Mouse (Mus musculus) splenic B cell, adult 2 months (primary cell): ENCODE results near the gene Il9r.
A peak's percentile ranks its signal among the peaks of the same experiment; 100 is the strongest.

Experiments used
- DNase-seq: peaks from one replicate; pipeline ENCODE4 v3.0.0-alpha.2; 2011; ENCODE audit warnings: low read depth, low spot score
- H3K27me3 ChIP-seq: 2 replicates; pipeline ENCODE4 v1.6.1; 2012; ENCODE audit warnings: mild to moderate bottlenecking, low read length, moderate library complexity, mixed read lengths; ENCODE audit not compliant: control insufficient read depth, poor library complexity, insufficient read depth, severe bottlenecking
- H3K36me3 ChIP-seq: 2 replicates; pipeline ENCODE4 v1.6.1; 2012; ENCODE audit warnings: mild to moderate bottlenecking, low read length, moderate library complexity, mixed read lengths; ENCODE audit not compliant: control insufficient read depth, poor library complexity, insufficient read depth, severe bottlenecking

The Il9r gene

DNA sequence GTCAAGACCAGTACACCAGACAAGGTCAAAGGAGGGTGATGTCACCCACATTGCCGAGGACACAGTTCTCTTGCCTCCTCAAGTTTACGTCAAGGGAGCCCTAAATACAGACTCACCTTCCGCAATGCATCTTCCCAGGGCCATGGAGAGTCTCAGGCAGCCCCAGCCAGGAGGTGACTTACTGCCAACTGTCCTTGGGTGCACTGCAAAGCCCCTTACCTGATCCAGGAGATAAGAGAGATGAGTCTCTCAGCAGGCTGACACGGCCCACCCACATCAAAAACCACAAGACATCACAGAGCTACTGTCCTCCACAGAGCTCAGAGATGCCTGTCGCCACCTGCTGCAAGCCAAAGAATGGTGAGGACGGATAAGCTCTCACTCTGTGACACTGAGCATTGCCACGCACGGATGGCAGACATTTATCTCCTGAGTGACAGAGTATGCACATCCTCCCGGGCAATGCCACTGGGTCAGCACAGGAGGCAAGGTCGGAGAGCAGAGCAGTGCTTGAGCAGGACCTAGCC, at the start of gene Il9r:
TSS of gene Il9r (minus strand) at position 205 of the 527 bp plus-strand sequence.
- no peaks in the 10 kb centered on the region for H3K36me3 ChIP-seq
- DNase-seq: peak; percentile 33
- no peaks in the 10 kb centered on the region for H3K27me3 ChIP-seq

DNA sequence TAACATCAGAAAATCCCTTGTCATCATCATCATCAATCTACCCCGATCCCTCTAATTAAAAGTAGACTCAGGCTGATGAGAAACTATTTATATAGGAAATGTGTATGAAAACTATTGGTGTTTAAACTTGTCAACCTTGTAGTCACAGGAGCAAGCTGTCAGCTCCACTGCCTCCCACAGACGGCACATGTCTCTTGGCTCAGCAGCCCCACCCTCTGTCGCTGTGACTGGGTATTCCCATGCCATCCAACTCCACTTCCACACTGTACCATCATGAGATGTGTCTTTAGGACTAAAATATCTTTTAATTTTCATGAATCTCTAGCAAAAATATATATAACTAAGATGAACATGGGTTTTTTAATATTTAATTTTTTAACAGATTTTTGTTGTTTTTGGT, 48.3 kb upstream of the Il9r start:
- DNase-seq: no peak
- Histone ChIP-seq H3K36me3 (peaks cover 4% of the 10 kb centered on the region), H3K27me3 (no peaks in the 10 kb centered on the region)

DNA sequence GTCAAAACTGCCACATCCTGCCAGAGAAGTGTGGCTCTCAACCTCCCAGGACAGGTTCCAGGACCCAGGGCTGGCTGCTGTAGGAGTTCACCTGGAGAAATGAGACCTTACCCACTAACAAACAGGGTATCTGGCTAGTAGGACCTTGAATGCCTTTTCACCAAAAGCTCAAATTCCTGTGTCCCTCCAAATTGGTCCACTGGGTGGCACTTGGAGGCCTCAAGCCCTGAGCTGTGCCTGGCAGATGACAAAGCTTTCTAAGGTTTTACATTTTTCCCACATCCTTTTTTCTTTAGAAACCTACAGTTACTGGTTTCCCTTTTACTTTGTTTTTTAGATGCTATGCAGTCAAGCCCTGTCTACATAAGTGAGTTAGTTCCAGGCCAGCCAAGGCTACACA, 47.0 kb upstream of the Il9r start:
- H3K36me3 ChIP-seq: peaks cover 4% of the 10 kb centered on the region; the same call in 1 of the 2 replicates
- H3K27me3 ChIP-seq: no peaks in the 10 kb centered on the region
- DNase-seq: no peak

DNA sequence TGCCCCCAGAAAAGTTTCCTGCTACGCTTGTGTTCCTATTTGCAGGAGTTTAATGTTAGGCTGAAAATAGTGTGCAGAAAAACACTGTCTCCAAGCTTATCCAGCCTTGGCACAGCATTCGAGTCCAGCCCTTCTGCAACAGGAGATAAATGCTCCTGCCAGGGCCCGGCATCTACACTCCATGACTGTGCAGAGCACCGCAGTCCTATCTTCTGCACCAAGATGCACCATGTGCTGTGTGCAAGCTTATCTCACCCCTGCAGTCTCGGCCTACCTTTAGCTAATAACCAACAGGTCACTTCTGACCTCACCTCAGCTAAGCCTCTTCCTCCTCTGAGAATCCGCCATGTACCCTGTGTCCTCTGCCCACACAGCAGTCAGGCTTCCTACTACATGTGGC, 45.5 kb upstream of the Il9r start:
- no peak for DNase-seq
- peaks cover 6% of the 10 kb centered on the region; the same call in 1 of the 2 replicates for H3K36me3 ChIP-seq
- H3K27me3 ChIP-seq: no peaks in the 10 kb centered on the region

DNA sequence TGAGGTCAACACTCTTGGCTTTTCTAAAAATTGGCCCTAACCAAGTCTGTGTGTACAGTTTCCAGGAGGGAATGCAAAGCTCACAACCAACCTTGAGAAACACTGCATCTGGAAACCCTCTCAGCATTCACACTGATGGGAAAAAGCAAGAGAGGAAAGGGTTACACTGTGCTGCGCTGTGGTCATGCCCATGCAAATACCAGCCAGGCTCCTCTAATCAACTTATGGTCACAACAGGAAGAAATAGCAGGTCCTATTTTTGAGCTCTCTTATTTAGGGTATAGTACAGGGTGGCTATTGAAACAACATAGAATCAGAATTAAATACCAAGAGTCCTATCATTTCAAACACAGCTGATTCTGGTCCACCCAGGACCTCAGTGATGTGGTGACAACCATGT, 44.5 kb upstream of the Il9r start:
- DNase-seq: no peak
- Histone ChIP-seq H3K27me3 (no peaks in the 10 kb centered on the region), H3K36me3 (peaks cover 6% of the 10 kb centered on the region; the same call in 1 of the 2 replicates)

DNA sequence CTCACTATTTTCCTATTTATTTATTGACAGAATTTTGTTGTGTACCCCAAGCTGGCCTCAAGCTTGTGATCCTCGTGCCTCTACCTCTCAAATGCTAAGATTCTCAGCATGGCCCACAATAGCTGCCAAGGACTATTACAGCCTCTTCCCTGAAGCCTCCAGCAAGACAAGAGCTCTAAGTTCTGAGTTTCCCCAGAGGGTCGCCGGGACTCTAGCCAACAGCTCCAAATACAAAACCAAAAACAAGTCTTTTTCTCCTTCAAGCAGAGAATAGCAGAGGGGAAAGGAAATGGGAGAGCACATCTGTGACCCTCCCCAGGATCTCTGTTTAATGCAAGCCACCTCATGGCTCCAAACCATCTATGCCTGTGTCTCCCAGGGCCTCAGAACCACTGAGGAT, 44.0 kb upstream of the Il9r start:
- Histone ChIP-seq H3K27me3 (no peaks in the 10 kb centered on the region), H3K36me3 (peaks cover 6% of the 10 kb centered on the region; the same call in 1 of the 2 replicates)
- no peak for DNase-seq

DNA sequence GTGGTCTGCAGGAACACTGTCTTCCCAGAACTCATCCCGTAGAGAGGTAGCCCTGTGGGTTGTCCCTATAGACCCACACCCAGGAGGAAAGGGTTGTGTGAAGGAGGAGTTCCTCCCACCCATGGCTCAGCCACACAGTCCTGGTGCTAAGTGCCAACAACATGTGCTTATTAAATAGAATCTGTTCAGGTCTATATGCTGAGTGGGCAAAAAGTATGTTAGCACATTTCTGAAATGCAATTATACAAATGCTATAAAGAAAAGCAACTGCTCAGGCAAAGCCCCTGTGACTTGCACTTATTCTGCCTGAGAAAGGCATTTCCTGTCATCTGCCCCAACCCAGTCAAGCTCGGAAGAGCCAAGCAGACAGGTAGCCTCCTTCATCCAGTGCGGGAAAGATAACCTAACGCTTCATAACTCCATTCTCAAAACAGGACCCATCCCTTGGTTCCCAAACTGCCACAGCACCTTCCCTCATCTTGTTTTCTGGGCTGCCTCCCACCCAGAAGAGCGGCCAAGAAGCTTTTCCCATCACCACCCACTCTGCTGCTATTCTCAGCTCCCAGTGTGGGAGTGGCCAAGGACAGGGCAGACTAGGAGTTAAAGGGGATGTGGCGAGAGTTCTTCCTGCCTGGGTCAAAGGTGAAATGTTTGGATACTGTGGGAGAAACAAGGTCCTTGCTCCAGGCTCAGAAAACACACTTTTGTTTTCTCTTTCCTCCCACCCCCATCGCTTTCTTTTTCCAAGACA, 43.3 kb upstream of the Il9r start:
- Histone ChIP-seq H3K36me3 (peaks cover 6% of the 10 kb centered on the region; the same call in 1 of the 2 replicates), H3K27me3 (no peaks in the 10 kb centered on the region)
- no peak for DNase-seq

DNA sequence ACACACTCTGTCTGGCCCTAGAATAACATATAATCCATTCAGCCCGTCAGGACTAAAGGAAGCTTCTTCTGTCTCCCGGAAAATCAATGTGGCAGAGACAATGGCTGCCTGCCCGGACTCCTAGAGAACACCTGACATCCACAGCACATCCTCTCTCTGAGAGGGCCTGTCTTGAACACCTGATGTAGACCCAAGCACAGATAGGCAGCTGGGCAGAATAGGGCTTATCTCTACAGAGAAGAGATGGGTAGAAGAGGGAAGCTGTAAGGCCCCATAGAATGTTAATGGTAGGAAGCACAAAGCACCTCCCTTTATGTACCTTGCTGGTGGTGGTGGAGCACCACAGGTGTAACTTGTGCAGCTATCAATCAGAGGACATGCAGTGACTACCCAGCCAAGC, 42.1 kb upstream of the Il9r start:
- H3K36me3 ChIP-seq: peaks cover 6% of the 10 kb centered on the region; the same call in 1 of the 2 replicates
- H3K27me3 ChIP-seq: no peaks in the 10 kb centered on the region
- no peak for DNase-seq

DNA sequence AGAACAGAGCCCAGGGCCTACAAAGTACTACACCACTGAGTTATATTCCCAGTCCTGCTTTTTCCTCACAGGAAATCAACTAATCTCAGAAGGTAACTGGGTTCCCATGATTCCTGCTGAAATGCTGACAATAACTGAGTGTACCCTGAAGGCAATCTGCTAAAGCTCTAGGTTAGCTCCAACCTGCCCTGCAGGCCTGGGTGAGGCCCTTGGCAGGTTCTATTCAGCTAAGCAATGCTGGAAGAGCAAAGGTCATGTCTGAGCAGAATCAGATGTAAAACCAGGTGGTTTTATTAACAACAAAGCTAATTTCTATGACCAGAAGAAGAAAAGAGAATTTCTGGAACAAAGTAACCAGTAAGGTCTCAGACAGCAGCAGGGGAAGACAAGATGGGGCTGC, 41.3 kb upstream of the Il9r start:
- no peak for DNase-seq
- 0 out of 2 replicates have a peak, but pooled peaks cover 6% of the 10 kb centered on the region for H3K36me3 ChIP-seq
- no peaks in the 10 kb centered on the region for H3K27me3 ChIP-seq

DNA sequence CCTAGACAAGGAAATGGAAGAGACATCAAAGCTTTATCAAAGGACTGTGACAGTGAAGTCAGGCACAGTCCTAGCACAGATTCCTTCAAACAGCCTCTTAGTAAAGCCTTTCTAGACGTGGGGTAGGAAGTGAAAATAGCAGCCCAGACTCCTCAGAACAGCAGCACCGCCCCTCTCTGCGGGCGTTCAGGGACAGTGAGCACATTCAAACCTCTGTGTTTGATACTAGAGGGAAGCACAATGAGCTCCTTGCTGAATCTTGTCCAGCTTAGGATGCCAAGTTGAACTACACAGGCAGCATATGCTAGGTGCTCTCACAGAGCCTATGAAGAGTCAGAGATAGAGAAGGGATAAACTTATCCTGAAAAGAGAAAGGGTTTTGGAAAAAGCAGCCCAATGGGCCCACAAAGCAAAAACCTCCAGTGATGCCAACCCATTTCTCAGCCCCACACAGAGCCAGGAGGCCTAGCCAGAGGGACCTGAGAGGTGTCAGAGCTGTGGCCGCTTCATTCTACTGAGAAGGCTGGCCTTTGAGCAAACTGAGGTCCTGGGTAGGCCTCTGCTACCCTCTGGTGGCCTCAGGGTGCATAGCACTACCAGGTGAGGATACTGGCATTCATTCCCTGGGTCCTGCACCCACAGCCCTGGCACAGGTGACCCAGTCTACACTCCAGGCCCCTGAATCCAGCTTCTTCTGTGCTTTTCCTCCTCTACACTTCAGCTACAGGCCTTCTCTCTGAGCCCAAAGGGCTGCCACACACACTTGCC, 38.2 kb upstream of the Il9r start:
- no peaks in the 10 kb centered on the region for H3K27me3 ChIP-seq
- H3K36me3 ChIP-seq: peaks cover 8% of the 10 kb centered on the region; the same call in 1 of the 2 replicates
- DNase-seq: peak; percentile 88

DNA sequence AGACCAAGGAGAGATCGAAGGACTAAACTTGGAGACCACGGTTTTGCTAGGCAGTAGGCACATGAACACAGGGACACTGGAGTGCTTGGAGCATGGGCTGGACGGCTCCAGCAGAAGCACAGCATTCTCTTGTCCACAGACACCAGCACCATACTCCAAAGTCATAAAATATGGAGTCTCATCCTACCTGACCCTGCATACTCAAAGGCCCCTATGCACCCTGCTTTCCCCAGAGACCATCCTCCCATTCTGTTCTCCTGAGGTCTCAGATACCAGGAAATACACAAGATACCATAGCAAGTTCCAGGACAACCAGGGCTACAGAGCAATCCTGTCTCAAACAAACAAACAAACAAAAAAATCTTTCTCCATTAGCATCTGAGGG, 37.3 kb upstream of the Il9r start:
- Histone ChIP-seq H3K36me3 (peaks cover 8% of the 10 kb centered on the region; the same call in 1 of the 2 replicates), H3K27me3 (no peaks in the 10 kb centered on the region)
- DNase-seq: no peak

DNA sequence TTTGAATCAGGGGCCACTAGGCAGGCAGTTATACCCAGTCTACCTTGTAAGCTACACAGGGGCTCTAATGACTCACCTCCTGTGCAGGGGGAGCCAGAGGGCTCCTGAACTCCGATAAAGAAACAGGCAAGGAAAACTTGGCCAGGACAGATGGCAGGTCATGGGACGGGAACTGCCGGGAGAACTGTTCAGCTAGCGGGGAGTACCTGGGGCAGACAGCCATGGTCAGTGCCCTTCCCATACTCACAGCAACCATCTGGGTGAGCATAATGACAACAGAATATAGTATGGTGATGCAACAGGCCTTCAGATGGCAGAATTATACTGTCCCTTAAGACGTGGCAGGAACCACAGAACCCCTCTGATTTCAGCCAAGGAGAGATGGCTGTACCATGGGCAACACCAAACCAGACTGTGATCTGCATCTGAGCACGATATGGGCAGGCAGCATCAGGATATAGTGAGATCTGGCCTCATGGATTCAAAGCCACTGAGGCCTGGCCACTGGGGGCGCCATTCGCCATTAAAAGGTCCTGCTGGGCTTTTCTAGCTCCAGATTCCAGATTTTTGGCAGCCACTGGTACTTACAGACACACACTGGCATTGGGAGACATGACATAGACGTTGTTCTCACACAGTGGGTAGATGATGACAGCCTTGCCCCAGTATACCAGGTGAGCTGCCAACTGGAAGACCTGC, 36.8 kb upstream of the Il9r start:
- DNase-seq: peak; percentile 48
- H3K36me3 ChIP-seq: peaks cover 9% of the 10 kb centered on the region; the same call in 1 of the 2 replicates
- no peaks in the 10 kb centered on the region for H3K27me3 ChIP-seq

DNA sequence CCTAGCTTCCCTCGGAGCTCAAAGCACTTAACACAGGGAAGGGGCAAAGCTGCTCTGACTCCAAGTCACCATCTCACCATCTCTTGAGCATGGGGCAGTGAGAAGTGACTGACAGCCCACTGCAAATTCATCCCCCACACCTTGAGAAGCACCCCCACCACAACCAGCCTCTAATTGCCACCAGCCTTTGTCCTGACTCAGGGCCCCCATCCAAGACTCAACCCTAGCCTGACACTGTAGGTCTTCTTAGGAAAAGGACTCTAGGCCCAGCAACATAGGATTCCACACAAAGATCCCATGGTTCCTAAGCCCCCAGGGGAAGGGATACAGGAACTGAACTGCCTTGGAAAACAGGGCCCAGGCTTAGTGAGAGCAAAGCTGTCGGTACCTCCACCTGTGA, 36.1 kb upstream of the Il9r start:
- peaks cover 8% of the 10 kb centered on the region for H3K36me3 ChIP-seq
- DNase-seq: no peak
- no peaks in the 10 kb centered on the region for H3K27me3 ChIP-seq

DNA sequence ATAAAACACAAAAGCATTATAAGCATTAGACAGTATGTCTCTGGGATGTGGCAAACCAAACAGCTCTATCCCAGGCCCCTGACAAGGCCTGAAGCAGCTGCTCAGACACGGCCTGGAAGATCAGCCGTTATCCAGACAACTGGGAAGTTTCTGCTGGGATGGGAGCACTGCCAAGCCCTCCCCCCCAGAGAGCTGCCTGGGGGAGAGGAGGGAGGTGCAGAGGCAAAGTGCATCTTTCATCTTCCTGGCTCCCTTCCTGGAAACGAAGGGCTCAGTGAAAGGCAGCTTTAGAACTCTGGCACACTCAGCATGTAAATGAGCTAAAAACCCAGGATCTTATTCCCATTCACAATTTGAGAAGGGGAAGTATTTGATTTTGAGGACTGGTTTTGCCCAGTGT, 35.6 kb upstream of the Il9r start:
- peaks cover 6% of the 10 kb centered on the region for H3K36me3 ChIP-seq
- no peaks in the 10 kb centered on the region for H3K27me3 ChIP-seq
- no peak for DNase-seq
